Mouse (Mus musculus) hindbrain, postnatal 0 days (tissue): Measurements from ENCODE around the gene Pbld2. TPM values are rescaled to one million over a fixed set of nuclear protein-coding genes. Genes with fewer than 3 reads are reported as not detected.

Experiments
- ATAC-seq: fragments of 200-750 bp; cut with Nextera tagmentation; 2 replicates; pipeline ENCODE4 v1.8.0; 2017; ENCODE audit warnings: mild to moderate bottlenecking, moderate TSS enrichment, moderate library complexity
- DNase-seq: peaks from one replicate; pipeline ENCODE4 v3.0.0-alpha.2; 2015; ENCODE audit warnings: low spot score
- H3K27ac ChIP-seq: fragments of 300-500 bp; sonication (generic); 2 replicates; pipeline ENCODE4 v1.5.1; 2014; ENCODE audit warnings: mild to moderate bottlenecking
- H3K27me3 ChIP-seq: fragments of 300-500 bp; sonication (generic); 2 replicates; pipeline ENCODE4 v1.6.1; 2014; ENCODE audit warnings: low read length, mixed read lengths; ENCODE audit not compliant: insufficient read depth
- H3K36me3 ChIP-seq: fragments of 300-500 bp; sonication (generic); 2 replicates; pipeline ENCODE4 v1.6.1; 2014; ENCODE audit warnings: low read length, mixed read lengths; ENCODE audit not compliant: insufficient read depth
- H3K4me1 ChIP-seq: fragments of 300-500 bp; sonication (generic); 2 replicates; pipeline ENCODE4 v1.6.1; 2014; ENCODE audit warnings: antibody characterized with exemption, low read length, mixed read lengths; ENCODE audit not compliant: insufficient read depth
- H3K4me2 ChIP-seq: fragments of 300-500 bp; sonication (generic); 2 replicates; pipeline ENCODE4 v1.6.1; 2014; ENCODE audit warnings: low read depth, mild to moderate bottlenecking, low read length, moderate library complexity, mixed read lengths
- H3K4me3 ChIP-seq: fragments of 300-500 bp; sonication (generic); 2 replicates; pipeline ENCODE4 v1.5.1; 2014; ENCODE audit warnings: low read length
- H3K9ac ChIP-seq: fragments of 300-500 bp; sonication (generic); replicated peaks from 2 replicates; pipeline ENCODE4 v1.6.1; 2014; ENCODE audit warnings: mild to moderate bottlenecking, low read length, moderate library complexity, mixed read lengths
- H3K9me3 ChIP-seq: fragments of 300-500 bp; sonication (generic); 2 replicates; pipeline ENCODE4 v1.6.1; 2016; ENCODE audit warnings: low read length, mixed read lengths
- CTCF ChIP-seq: IDR thresholded peaks from 2 replicates; pipeline ENCODE4 v1.5.1; 2016; ENCODE audit warnings: antibody characterized with exemption, control low read depth, low read depth
- WGBS: fragments of 180-500 bp; shearing (Covaris S2); extraction: QIAGEN DNeasy Blood & Tissue Kit; methylation state at CpG from one replicate; pipeline ENCODE4 v1.1.7; 2014; 5-methylcytosine and 5-hydroxymethylcytosine counted together
- polyA plus RNA-seq: library from polyadenylated mRNA; unstranded; fragments of >200 nt; fragmentation: Nextera tagmentation; extraction: Ambion mirVana; gene quantifications from 2 replicates; pipeline ENCODE4 v1.2.1, GENCODE M21; 2015
- total RNA-seq: library from RNA; depleted of rRNA; stranded (reverse); fragments of >200 nt; gene quantifications from 2 replicates; pipeline ENCODE4 v1.2.3, GENCODE M21; 2014

The Pbld2 gene
- total and polyA plus RNA-seq, 2 experiments from 2014 or later: 0.60 to 1.7 TPM

GRCm38 (mm10) chr10:63060406-63060805 is 36.3 kb downstream of the Pbld2 start:
- H3K36me3 ChIP-seq: no peaks in the 10 kb centered on the region
- no peak overlapping the region for H3K4me2 ChIP-seq
- WGBS: 66% methylated on average over 11 of the region's 11 CpGs
- H3K9me3 ChIP-seq: no peaks in the 10 kb centered on the region
- no peak overlapping the region for H3K9ac ChIP-seq
- H3K4me3 ChIP-seq: no peak overlapping the region
- H3K4me1 ChIP-seq: no peaks in the 10 kb centered on the region
- no peak for TF ChIP-seq CTCF
- ATAC-seq (no peak), DNase-seq (no peak)
- H3K27ac ChIP-seq: no peak overlapping the region
- H3K27me3 ChIP-seq: no peaks in the 10 kb centered on the region

GRCm38 (mm10) chr10:63061266-63061665 is 37.2 kb downstream of the Pbld2 start:
- H3K27ac ChIP-seq: no peak overlapping the region
- DNase-seq (no peak), ATAC-seq (no peak)
- no peaks in the 10 kb centered on the region for H3K4me1 ChIP-seq
- H3K27me3 ChIP-seq: no peaks in the 10 kb centered on the region
- no peak overlapping the region for H3K9ac ChIP-seq
- WGBS: 67% methylated on average over 12 of the region's 12 CpGs
- no peak for TF ChIP-seq CTCF
- no peak overlapping the region for H3K4me2 ChIP-seq
- H3K9me3 ChIP-seq: no peaks in the 10 kb centered on the region
- no peak overlapping the region for H3K4me3 ChIP-seq
- no peaks in the 10 kb centered on the region for H3K36me3 ChIP-seq

GRCm38 (mm10) chr10:63062696-63063095 is 38.6 kb downstream of the Pbld2 start:
- no peak for ATAC-seq
- WGBS: 89% methylated on average over 5 of the region's 5 CpGs
- TF ChIP-seq CTCF: no peak
- H3K9ac ChIP-seq: no peak overlapping the region
- no peak overlapping the region for H3K4me2 ChIP-seq
- H3K27me3 ChIP-seq: no peaks in the 10 kb centered on the region
- H3K36me3 ChIP-seq: no peaks in the 10 kb centered on the region
- DNase-seq: no peak
- H3K9me3 ChIP-seq: no peaks in the 10 kb centered on the region
- H3K4me1 ChIP-seq: no peaks in the 10 kb centered on the region
- no peak overlapping the region for H3K4me3 ChIP-seq
- H3K27ac ChIP-seq: no peak overlapping the region

- Histone ChIP-seq H3K36me3 (no peaks in the 10 kb centered on the region), H3K4me1 (no peaks in the 10 kb centered on the region)
- ATAC-seq: no peak
Measured at GRCm38 (mm10) chr10:63063365-63063764, 39.2 kb downstream of the Pbld2 start.

GRCm38 (mm10) chr10:63064516-63064915 is 40.4 kb downstream of the Pbld2 start:
- TF ChIP-seq CTCF: no peak
- no peak overlapping the region for H3K4me3 ChIP-seq
- no peaks in the 10 kb centered on the region for H3K9me3 ChIP-seq
- no peak overlapping the region for H3K27ac ChIP-seq
- no peak overlapping the region for H3K4me2 ChIP-seq
- H3K4me1 ChIP-seq: no peaks in the 10 kb centered on the region
- ATAC-seq (no peak), DNase-seq (no peak)
- no peak overlapping the region for H3K9ac ChIP-seq
- H3K36me3 ChIP-seq: no peaks in the 10 kb centered on the region
- no peaks in the 10 kb centered on the region for H3K27me3 ChIP-seq
- 83% methylated on average over 9 of the region's 9 CpGs for WGBS

More at GRCm38 (mm10) chr10:63063365-63063764, 39.2 kb downstream of the Pbld2 start:
- Histone ChIP-seq H3K4me3 (no peak overlapping the region), H3K9ac (no peak overlapping the region), H3K27ac (no peak overlapping the region), H3K9me3 (no peaks in the 10 kb centered on the region), H3K4me2 (no peak overlapping the region), H3K27me3 (no peaks in the 10 kb centered on the region)
- 68% methylated on average over 7 of the region's 7 CpGs for WGBS
- DNase-seq: no peak
- no peak for TF ChIP-seq CTCF

- Histone ChIP-seq H3K4me2 (no peak overlapping the region), H3K27me3 (no peaks in the 10 kb centered on the region), H3K36me3 (no peaks in the 10 kb centered on the region), H3K4me1 (no peaks in the 10 kb centered on the region), H3K4me3 (no peak overlapping the region), H3K9me3 (no peaks in the 10 kb centered on the region), H3K27ac (no peak overlapping the region), H3K9ac (no peak overlapping the region)
- 54% methylated on average over 8 of the region's 8 CpGs for WGBS
- TF ChIP-seq CTCF: no peak
- ATAC-seq: no peak
- peak; percentile 5 for DNase-seq
Measured at GRCm38 (mm10) chr10:63065561-63065960, 41.4 kb downstream of the Pbld2 start.

GRCm38 (mm10) chr10:63065988-63066387 is 41.9 kb downstream of the Pbld2 start:
- no peaks in the 10 kb centered on the region for H3K27me3 ChIP-seq
- no peaks in the 10 kb centered on the region for H3K9me3 ChIP-seq
- no peak overlapping the region for H3K4me2 ChIP-seq
- no peaks in the 10 kb centered on the region for H3K36me3 ChIP-seq
- DNase-seq: peak; percentile 85
- no peak overlapping the region for H3K27ac ChIP-seq
- peak; percentile 92 for TF ChIP-seq CTCF
- peak; percentile 90 for ATAC-seq
- WGBS: 2% methylated on average over 5 of the region's 5 CpGs
- no peak overlapping the region for H3K4me3 ChIP-seq
- H3K9ac ChIP-seq: no peak overlapping the region
- H3K4me1 ChIP-seq: no peaks in the 10 kb centered on the region
